Mouse (Mus musculus): ENCODE data around the gene Tmem143.
"Not testable (repeated sequence)": the region's sequence is repeated elsewhere in the genome, so short reads cannot be mapped to it uniquely, and the experiment has no call there.

Tmem143 gene

DNA sequence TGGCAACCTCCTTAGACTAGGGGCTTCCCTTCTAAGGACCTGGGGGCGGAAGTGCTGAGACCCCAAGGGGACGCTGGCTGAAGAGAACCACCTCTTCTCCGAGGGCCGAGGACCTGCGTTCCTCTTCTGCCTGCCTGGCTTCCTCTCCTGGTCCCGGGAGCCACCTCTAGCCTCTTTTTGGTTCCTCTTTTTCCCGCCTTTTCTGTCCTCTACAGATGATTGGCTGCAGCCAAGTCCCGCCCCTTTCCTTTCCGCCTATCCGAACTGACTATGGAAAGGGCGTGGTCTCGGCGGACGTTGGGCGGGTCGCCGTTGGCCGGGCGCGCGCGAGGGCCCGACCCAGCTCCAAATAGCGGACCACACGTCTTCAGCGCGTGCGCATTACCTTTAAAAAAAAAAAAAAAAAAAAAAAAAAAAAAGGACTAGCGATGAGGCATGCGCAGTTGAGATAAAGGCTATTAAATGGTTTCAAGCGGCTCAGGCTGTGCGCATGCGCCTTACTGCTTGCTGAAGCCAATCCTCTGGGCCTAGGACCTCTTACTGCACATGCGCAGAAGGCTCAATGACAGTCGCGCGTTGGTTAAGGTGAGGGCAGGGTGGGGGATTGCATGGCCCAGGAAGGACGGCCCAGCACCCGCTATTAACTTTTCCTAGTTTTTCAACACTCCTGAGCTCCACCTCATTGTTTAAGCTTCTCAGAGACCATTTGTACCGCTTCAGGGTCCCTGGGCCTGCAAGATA, at the start of gene Tmem143, which contains the start of gene Syngr4:
TSS of gene Tmem143 (plus strand) at position 425 of the 741 bp plus-strand sequence.
TSS of gene Syngr4 (minus strand) at position 198 of the 741 bp plus-strand sequence.
- peak; percentile 98 for DNase-seq (ENCODE audit: low spot score)

- no peak for DNase-seq (ENCODE audit: low spot score)
Observed at GRCm38 (mm10) chr7:45848447-45849027, 48.2 kb upstream of the Tmem143 start.

GRCm38 (mm10) chr7:45850661-45851060, 46.1 kb upstream of the Tmem143 start:
- no peak for DNase-seq (ENCODE audit: low spot score)

- no peak for DNase-seq (ENCODE audit: low spot score)
Observed at GRCm38 (mm10) chr7:45853089-45853488, 43.7 kb upstream of the Tmem143 start.

DNA sequence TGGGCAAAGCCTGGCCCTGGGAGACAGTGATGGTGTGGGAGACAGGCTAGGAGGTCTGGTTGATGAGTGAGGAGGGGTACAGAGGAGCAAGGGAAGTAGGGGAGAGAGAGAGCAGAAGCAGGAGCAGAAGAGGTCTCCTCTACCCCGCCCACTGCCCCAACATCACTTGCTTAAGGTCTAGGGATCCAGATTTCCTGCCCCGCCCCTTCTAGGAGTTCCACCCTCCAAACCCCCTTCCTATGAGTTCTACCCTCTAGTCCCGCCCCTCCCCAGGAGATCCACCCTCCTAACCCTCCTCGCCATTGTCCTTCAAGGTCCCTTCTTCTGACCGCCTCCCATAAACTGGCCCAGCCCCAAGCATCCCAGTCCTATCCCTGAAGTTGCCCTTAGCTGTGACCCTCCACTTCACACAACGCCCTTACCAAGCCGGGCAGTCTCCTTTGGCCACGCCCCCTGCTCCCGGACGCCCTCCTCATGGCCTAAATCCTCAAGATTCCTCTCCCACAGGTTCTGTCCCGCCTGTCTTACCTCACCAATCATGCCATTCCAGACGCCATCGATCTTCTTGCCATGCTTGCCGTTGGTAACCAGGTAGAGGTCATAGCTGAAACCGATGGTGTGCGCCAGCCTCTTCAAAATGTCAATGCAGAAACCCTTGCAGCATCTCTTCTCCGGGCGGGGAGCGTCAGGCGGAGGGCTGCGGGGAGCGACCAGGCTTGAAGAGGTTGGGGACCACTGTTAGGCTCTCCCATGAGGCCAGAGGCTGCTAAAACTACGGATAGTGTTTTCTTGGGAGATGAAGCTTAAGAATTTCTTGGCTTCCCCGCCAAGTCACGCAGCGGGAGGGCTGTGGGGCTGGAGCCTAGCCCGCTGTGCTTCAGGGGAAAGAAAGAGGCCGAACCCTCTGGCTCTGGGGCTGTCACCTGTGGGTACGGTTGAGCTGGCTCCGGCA, 39.5 kb upstream of the Tmem143 start:
- no peak for DNase-seq (ENCODE audit: low spot score)

DNA sequence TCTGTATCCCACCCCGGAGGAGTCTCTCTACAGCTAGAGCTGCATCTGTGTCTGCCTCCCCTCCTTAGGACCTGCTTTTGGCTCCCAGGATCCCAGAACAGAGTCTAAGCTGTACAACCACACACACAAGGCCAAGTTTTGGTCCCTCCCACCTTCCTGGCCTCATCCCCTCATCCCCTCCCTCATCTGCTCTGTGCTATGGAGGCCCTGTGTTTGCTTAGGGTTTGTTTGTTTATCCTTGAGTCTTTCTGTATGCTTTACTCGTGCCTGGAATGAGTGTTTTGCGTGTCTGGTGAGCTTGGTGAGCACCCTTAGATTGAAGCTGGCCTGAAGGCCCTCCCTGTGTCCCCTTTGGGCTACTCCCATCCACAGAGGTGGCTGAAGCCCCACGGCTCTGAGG, 37.7 kb upstream of the Tmem143 start:
- no peak for DNase-seq (ENCODE audit: low spot score)

- DNase-seq (ENCODE audit: low spot score), result no peak
Observed at GRCm38 (mm10) chr7:45862804-45863203, 33.9 kb upstream of the Tmem143 start.

DNA sequence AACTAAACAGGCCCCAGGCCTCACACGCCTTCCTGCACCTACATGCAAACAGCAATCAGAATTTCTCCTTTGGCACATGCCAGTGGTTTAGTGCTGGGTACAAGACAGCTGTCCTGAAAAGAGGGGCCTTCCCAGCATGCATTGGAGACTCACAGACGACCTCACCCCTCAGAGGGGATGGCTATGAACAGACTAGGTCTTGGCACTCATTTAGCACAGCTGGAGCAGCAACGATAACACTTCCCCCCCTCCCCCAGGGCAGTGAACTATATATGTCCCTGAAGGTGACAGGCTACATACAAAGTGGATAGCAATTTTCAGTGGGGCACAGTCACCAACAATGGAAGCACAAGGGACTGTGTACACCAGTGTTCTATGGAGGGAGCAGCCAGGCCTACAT, 32.3 kb upstream of the Tmem143 start:
- DNase-seq (ENCODE audit: low spot score), result no peak

DNA sequence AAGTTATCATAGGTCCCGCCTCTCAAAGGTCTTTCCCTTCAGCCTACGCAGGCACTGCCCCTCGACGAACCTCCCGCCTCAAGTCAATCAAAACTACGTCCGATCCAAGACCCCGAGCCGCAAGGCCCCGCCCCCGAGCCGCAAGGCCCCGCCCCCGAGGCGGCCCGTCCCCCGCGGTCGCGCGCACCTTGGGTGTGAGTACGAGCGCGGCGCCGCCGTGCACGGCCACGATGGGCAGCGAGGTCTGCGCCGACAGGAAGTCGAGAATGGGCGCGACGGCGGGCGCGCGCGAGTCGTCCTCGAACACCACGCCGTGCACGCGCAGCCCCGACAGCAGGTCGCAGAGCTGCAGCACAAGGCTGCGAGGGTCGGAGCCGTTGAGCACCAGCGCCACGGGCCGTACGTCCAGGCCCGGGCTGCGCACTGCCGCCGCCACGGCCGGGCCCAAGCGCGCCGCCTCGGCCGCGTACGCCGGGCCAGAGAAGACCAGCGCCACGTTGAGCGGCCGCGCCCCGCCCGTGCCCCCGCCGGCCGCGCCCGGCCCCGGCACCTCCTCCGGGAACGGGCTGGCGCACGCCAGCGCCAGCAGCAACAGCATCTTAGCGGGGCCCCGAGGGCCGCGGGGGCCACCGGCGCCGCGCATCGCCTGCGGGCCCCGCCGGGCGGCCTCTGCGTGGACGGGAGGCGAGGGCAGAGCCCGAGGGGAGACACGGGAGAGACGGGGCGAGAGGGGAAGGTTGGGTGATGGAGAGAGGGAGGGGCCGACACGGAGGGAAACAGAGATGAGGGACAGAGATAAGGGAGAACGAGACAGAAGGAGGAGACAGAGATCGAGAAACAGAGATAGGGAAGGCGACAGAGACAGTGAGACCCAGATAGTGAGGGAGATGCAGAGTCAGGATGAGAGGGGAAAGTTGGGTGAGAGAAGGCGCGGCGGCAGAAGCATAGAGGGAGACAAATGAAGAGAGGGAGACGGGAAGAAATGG, 30.5 kb upstream of the Tmem143 start:
- DNase-seq (ENCODE audit: low spot score), result peak; percentile 66

DNA sequence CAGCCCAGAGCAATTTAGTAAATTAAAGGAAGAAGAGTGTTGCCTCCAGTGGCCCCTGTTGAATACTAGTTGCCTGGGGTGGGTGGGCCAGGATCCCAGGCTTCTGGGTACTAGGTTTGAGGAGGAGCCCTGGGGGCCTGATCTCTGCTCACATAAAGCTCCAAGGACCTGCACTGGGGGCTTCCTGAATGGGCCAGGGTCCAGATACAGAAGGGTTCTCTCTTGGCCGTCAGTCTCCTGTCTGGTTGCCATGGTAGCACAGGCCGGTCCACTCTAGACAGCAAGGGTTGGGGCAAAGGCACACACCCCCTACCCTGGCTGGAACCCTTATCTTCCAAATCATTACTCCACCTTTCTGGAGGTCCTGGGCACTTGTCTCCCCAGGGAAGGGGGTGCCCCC, 28.9 kb upstream of the Tmem143 start:
- no peak for DNase-seq (ENCODE audit: low spot score)

DNA sequence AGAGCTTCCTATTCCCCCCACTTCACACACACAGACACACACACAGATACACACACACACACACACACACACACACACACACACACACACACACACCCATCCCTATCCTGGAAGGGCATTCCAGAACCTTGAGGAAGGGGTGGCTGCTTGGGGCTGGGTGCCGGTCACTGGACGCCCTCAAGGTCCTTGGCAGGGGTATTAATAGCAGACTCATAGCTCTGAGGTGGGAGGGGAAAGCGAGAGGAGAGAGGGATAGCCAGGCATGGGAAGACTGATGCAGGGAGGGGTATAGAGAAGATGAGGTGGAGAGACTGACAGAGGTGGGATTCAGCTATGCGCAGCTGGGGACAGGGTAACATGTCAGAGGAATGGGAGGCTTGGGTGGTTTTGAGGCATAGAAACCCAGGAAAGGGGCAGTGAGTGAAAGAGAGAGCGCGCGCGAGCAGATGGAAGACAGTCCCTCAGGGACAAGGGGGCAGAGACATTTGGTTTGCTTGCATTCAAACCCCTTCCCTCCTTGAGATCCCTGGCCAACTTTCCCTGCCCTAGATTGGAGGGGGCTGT, 27.6 kb upstream of the Tmem143 start:
- no peak for DNase-seq (ENCODE audit: low spot score)

GRCm38 (mm10) chr7:45869787-45870186, 27.0 kb upstream of the Tmem143 start:
- DNase-seq (ENCODE audit: low spot score), result no peak

DNA sequence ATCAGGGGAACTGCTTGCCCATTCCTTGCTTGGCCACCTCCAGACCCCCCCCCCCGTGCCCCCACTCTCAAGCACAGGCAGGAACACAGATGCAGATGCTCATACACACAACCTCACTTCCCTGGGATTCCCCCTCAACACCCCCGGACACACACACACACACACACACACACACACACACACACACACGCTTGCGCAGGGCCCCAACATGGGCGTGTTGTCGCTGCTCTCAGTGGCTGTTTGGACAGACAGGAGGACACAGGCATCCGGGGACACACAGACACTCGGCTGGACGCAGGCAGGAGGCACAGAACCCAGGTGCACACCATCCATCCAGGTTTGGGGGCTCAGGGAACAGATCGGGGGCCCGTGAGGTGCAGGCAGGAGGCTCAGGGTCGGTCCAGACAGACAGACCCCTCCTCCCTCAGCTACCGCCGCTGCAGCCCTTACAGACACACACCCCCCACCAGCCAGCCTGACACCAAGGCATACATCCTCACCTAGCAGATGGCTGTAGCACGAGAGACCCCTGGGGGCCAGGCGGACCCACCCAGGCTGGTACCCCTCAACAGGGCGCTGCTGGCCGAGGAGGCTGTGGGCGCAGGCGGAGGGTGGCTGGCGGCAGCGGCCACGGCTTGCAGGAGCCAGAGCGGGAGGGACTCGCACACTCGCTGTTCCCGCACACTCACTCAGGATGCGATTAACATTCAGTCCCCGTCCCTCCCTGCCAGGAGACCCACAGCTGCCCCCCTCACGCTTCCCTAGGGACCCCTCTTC, 26.3 kb upstream of the Tmem143 start:
- DNase-seq (ENCODE audit: low spot score), result peak; percentile 14

DNA sequence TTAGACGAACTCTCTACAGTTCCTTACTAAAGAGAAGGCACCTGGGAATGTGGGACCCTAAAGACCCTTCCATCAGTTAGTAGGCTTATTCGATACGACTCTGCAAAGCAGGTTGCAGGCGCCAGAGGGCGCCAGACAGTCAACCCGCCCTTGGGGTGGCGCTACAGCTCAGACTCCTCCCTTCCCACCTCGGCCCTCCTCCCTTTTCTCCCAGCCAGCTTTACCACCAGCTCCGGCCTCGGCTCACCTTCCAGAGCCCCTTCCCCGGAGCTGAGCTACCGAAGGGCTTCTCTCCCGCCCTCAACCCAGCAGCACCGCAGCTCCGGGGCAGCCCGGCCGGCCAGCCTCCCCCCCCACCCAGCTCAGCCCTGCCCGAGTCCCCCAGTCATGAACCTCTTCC, 24.1 kb upstream of the Tmem143 start, which contains the start of gene Kdelr1:
TSS of gene Kdelr1 (plus strand) at position 149 of the 400 bp plus-strand sequence.
- DNase-seq (ENCODE audit: low spot score), result peak; percentile 89

- DNase-seq (ENCODE audit: low spot score), result peak; percentile 78
Observed at GRCm38 (mm10) chr7:45873061-45873947, 23.4 kb upstream of the Tmem143 start.

GRCm38 (mm10) chr7:45876895-45877294, 19.8 kb upstream of the Tmem143 start:
- no peak for DNase-seq (ENCODE audit: low spot score)

- not testable (repeated sequence) for DNase-seq (ENCODE audit: low spot score)
Observed at GRCm38 (mm10) chr7:45878278-45878677, 18.5 kb upstream of the Tmem143 start, which contains the start of gene Grin2d. TSS of gene Grin2d (minus strand) at chr7:45878378.

DNA sequence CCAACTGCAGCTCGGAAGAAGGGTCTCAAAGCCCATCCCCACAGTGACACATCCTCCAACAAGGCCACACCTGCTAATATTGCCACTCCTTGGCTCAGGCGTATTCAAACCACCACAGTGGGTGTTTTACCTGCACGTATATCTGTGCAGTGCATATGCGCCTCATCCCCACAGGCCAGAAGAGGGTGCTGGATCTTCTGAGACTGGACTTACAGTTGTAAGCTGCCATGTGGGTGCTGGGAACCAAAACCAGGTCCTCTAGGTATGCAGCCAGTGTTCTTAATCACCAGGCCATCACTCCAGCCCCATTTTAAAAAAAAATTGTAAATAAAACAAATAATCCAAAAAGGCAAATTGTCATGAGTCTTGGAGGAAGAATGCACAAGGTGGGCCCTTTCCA, 16.2 kb upstream of the Tmem143 start:
- DNase-seq (ENCODE audit: low spot score), result no peak

DNA sequence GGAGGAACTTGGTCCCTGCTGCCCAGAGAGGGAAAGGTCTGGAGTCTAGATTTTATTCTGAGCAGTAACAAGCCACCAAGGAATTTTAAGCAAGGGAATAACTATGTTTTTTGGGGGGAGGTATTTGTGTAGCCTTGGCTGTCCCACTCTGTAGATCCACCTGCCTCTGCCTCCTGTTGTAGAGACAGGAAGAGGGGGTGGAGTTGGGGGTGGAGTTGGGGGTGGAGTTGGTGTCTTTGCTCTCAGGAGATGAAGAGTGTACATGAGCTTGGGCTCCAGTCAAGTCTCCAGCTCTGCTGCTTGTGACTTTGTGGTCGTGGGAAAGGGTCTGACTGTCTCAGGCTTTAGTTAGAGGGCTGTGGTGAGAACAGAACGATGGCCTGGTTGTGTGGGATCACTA, 15.7 kb upstream of the Tmem143 start:
- DNase-seq (ENCODE audit: low spot score), result no peak
